Mouse (Mus musculus): Measurements from ENCODE around the gene Cpt1c. TPM values are rescaled to one million over a fixed set of nuclear protein-coding genes. Genes with fewer than 3 reads are reported as not detected.
A peak's percentile ranks its signal among the peaks of the same experiment; 100 is the strongest.

Gene Cpt1c
- total and polyA plus RNA-seq, 3 experiments, result 4.5 to 12.7 (median 10.2) TPM

DNA sequence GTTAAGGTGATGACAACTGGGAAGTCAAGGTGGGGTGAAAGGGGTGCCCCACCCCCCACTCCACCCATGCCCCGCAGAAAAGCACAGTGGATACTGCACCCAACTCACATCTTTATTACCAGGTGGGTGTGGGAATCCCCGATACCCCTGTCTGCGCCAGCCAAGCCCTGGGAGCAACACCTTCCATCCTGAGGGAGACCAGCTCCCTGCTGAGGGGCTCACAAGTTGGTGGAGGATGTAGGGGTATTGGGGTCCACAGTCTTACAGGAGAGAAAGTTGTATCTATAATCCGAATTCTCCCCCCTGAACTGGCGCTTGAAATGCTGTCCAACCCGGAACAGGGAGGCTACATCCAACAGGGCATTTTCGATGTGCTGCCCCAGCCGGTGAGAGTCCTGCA is 15.4 kb downstream of the Cpt1c start:
- H3K79me2 ChIP-seq (replicated peaks; ENCODE audit: control insufficient read depth, extremely low read depth, insufficient read depth, poor library complexity, severe bottlenecking), result no peaks in the 10 kb centered on the region
- H3K4me3 ChIP-seq (replicated peaks in 1 of 3; ENCODE audit: low read depth in 2 of 3, low read length in 2 of 3, poor library complexity in 1 of 3), result no peak overlapping the region
- TF ChIP-seq SIN3A (IDR thresholded peaks at IDR 0.05; ENCODE audit: low read length), result no peak
- no peak for TF ChIP-seq POLR2A (IDR thresholded peaks at IDR 0.05; ENCODE audit: low read depth, low read length)
- no peak for TF ChIP-seq NRF1 (IDR thresholded peaks at IDR 0.05; ENCODE audit: low read depth, low read length)
- no peak for TF ChIP-seq ZC3H11A (IDR thresholded peaks at IDR 0.05; ENCODE audit: low read depth, low read length)
- no peak for TF ChIP-seq E2F4 (IDR thresholded peaks at IDR 0.05; ENCODE audit: insufficient replicate concordance, low read depth, low read length)
- TF ChIP-seq PAX5 (IDR thresholded peaks at IDR 0.05; ENCODE audit: low read length), result no peak
- TF ChIP-seq KAT2A (IDR thresholded peaks at IDR 0.05; ENCODE audit: insufficient replicate concordance, low read length), result no peak
- TF ChIP-seq NELFE (IDR thresholded peaks at IDR 0.05; ENCODE audit: low read depth, low read length), result no peak
- no peak for TF ChIP-seq RAD21 (IDR thresholded peaks at IDR 0.05; ENCODE audit: low read depth, low read length)
- TF ChIP-seq BHLHE40 (IDR thresholded peaks at IDR 0.05; ENCODE audit: low read depth, low read length), result no peak
- TF ChIP-seq ELF1 (IDR thresholded peaks at IDR 0.05; ENCODE audit: low read depth, low read length), result no peak
- TF ChIP-seq IRF4 (IDR thresholded peaks at IDR 0.05; ENCODE audit: low read depth, low read length), result no peak
- no peak for TF ChIP-seq MAX (IDR thresholded peaks at IDR 0.05; ENCODE audit: low read length)
- no peak for TF ChIP-seq MYC (IDR thresholded peaks at IDR 0.05; ENCODE audit: low read depth, low read length)
- no peak for TF ChIP-seq JUN (IDR thresholded peaks at IDR 0.05; ENCODE audit: insufficient read depth, low read depth, low read length)
- no peak for TF ChIP-seq HCFC1 (IDR thresholded peaks at IDR 0.05; ENCODE audit: low read depth, low read length)
- no peak for TF ChIP-seq CTCF (conservative IDR thresholded peaks at IDR 0.05 in 1 of 2, IDR thresholded peaks at IDR 0.05 in 1 of 2; ENCODE audit: low read depth in 2 of 2, low read length in 2 of 2)
- H3K36me3 ChIP-seq (replicated peaks in 1 of 2; ENCODE audit: control insufficient read depth in 1 of 2, insufficient read depth in 1 of 2, low read length in 1 of 2), result peaks cover 0 to 63% of the 10 kb centered on the region in 2 experiments
- H3K4me1 ChIP-seq (ENCODE audit: control insufficient read depth in 1 of 2, insufficient read depth in 2 of 2), result peaks cover 11 to 26% of the 10 kb centered on the region in 2 experiments
- H3K27me3 ChIP-seq (replicated peaks), result peaks cover 1% of the 10 kb centered on the region
- dilution Hi-C loops (cut with MboI; ENCODE audit: extremely low pct_ligation_motif_present, extremely low pct_unique_long_range_greater_than_20kb, low sequenced_read_pairs) (no loop called here), in situ Hi-C loops (cut with MboI; ENCODE audit: low pct_ligation_motif_present, low pct_unique_long_range_greater_than_20kb, low sequenced_read_pairs) (loop anchor here (10.0 kb wide), 2 partner anchors 104 to 214 kb away; partner anchors contain the start of genes Pnkp and Vrk3)
- no peak for DNase-seq (ENCODE audit: extremely low read depth)
- H3K27ac ChIP-seq (ENCODE audit: insufficient read depth, low read depth), result no peak overlapping the region
- H3K4me2 ChIP-seq (ENCODE audit: insufficient read depth, low read depth, poor library complexity, severe bottlenecking), result no peak overlapping the region
- no peaks in the 10 kb centered on the region for H3K9me3 ChIP-seq (replicated peaks; ENCODE audit: low read length)
- no peak overlapping the region for H3K9ac ChIP-seq (ENCODE audit: insufficient read depth, low read depth)

DNA sequence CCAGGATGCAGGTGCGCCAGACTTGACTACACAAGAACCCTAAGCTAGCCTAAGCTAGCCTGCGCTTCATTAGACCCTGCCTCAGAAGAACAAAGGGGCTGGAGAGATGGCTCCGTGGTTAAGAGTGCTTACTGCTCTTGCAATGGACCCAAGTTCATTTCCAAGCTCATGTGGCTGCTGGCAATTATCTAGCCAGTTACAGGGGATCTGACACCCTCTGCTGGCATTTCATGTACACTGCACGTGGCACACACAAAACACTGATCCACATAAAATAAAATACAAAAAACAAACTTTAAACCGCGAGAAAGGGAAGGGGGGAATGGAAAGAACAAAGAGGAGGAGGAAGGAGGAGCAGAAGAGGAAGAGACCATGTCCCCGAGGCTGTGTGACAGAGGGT is 16.4 kb downstream of the Cpt1c start:
- peaks cover 3% of the 10 kb centered on the region for H3K27me3 ChIP-seq (replicated peaks)
- H3K4me2 ChIP-seq (ENCODE audit: insufficient read depth, low read depth, poor library complexity, severe bottlenecking), result no peak overlapping the region
- in situ Hi-C loops (cut with MboI; ENCODE audit: low pct_ligation_motif_present, low pct_unique_long_range_greater_than_20kb, low sequenced_read_pairs) (loop anchor here (10.0 kb wide), 2 partner anchors 103 to 213 kb away; partner anchors contain the start of genes Pnkp and Vrk3), dilution Hi-C loops (cut with MboI; ENCODE audit: extremely low pct_ligation_motif_present, extremely low pct_unique_long_range_greater_than_20kb, low sequenced_read_pairs) (no loop called here)
- H3K27ac ChIP-seq (ENCODE audit: insufficient read depth, low read depth), result no peak overlapping the region
- no peak overlapping the region for H3K9ac ChIP-seq (ENCODE audit: insufficient read depth, low read depth)
- TF ChIP-seq SMC3 (IDR thresholded peaks at IDR 0.05; ENCODE audit: low read depth, low read length) (peak; percentile 74), POLR2A (IDR thresholded peaks at IDR 0.05; ENCODE audit: low read depth, low read length) (no peak), MYC (IDR thresholded peaks at IDR 0.05; ENCODE audit: low read depth, low read length) (peak; percentile 87), CTCF (conservative IDR thresholded peaks at IDR 0.05 in 1 of 2, IDR thresholded peaks at IDR 0.05 in 1 of 2; ENCODE audit: low read depth in 2 of 2, low read length in 2 of 2) (peak; percentile 54 to 89), MAX (IDR thresholded peaks at IDR 0.05; ENCODE audit: low read length) (peak; percentile 96), ETS1 (conservative IDR thresholded peaks at IDR 0.05; ENCODE audit: low read depth, low read length) (no peak), RAD21 (IDR thresholded peaks at IDR 0.05; ENCODE audit: low read depth, low read length) (peak; percentile 80)
- H3K4me1 ChIP-seq (ENCODE audit: control insufficient read depth in 1 of 2, insufficient read depth in 2 of 2), result peaks cover 11 to 26% of the 10 kb centered on the region in 2 experiments
- H3K9me3 ChIP-seq (replicated peaks; ENCODE audit: low read length), result no peaks in the 10 kb centered on the region
- H3K79me2 ChIP-seq (replicated peaks; ENCODE audit: control insufficient read depth, extremely low read depth, insufficient read depth, poor library complexity, severe bottlenecking), result no peaks in the 10 kb centered on the region
- no peak overlapping the region for H3K4me3 ChIP-seq (replicated peaks in 1 of 3; ENCODE audit: low read depth in 2 of 3, low read length in 2 of 3, poor library complexity in 1 of 3)
- peak; percentile 49 for DNase-seq (ENCODE audit: extremely low read depth)
- H3K36me3 ChIP-seq (replicated peaks in 1 of 2; ENCODE audit: control insufficient read depth in 1 of 2, insufficient read depth in 1 of 2, low read length in 1 of 2), result peaks cover 0 to 56% of the 10 kb centered on the region in 2 experiments

All from CH12.LX (cell line).